Mouse (Mus musculus): ENCODE measurements around the gene Nfat5. TPM values are rescaled to one million over a fixed set of nuclear protein-coding genes. Genes with fewer than 3 reads are reported as not detected.
A peak's percentile ranks its signal among the peaks of the same experiment; 100 is the strongest.

Gene Nfat5
- polyA plus RNA-seq, 1 experiment: 65.0 TPM

DNA sequence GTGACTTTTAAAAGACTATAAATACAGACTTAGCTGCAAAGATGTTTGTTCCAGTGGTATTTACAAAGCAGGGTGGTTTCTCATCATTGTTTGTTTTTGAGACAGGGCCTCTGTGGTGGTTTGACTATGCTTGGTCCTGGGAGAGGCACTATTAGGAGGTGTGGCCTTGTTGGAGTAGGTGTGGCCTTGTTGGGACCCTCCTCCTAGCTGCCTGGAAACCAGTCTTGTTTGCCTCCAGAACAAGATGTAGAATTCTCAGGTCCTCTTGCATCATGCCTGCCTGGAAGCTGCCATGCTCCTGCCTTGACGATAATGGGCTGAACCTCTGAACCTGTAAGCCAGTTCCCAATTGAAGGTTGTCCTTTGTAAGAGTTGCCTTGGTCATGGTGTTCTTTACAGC is 14.7 kb upstream of the Nfat5 start:
- H3K27me3 ChIP-seq (ENCODE audit: control insufficient read depth, insufficient read depth, low read length, poor library complexity, severe bottlenecking): no peaks in the 10 kb centered on the region
- H3K4me1 ChIP-seq (ENCODE audit: control insufficient read depth, insufficient read depth, low read length): no peaks in the 10 kb centered on the region
- H3K27ac ChIP-seq (ENCODE audit: insufficient read depth, low read length): no peak overlapping the region
- no peaks in the 10 kb centered on the region for H3K36me3 ChIP-seq (ENCODE audit: control insufficient read depth, insufficient read depth, low read length, poor library complexity, severe bottlenecking)
- TF ChIP-seq POLR2A (IDR thresholded peaks at IDR 0.05; ENCODE audit: insufficient read depth, low read length) (no peak), CTCF (IDR thresholded peaks at IDR 0.05; ENCODE audit: low read depth, low read length) (no peak), EP300 (IDR thresholded peaks at IDR 0.05; ENCODE audit: insufficient read depth, low read depth, low read length) (no peak)
- no peaks in the 10 kb centered on the region for H3K9me3 ChIP-seq (replicated peaks; ENCODE audit: control insufficient read depth, insufficient read depth, low read length, poor library complexity, severe bottlenecking)
- no peak overlapping the region for H3K4me3 ChIP-seq (ENCODE audit: low read depth, low read length)
- H3K9ac ChIP-seq (ENCODE audit: low read depth, poor library complexity, severe bottlenecking): no peak overlapping the region

DNA sequence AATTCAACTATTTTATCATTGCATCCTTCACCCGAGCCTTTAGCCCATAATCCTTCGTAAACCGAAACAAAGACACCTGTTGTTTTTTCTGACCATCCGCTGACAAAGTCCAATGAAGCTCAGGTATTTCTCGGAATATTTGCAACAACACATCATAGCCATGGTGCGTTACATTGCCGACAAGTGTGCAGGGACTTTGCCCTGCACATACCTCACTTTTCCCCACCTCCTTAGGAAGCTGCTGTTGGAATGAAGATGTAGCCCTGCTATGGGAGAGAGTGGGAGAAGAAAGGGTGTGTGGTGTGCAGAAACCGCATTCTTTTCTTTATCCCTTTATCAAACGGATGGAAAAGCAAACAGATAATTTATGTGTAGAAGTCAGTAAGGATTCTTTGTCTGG is 6.6 kb upstream of the Nfat5 start:
- Histone ChIP-seq H3K9me3 (replicated peaks; ENCODE audit: control insufficient read depth, insufficient read depth, low read length, poor library complexity, severe bottlenecking) (no peaks in the 10 kb centered on the region), H3K27me3 (ENCODE audit: control insufficient read depth, insufficient read depth, low read length, poor library complexity, severe bottlenecking) (no peaks in the 10 kb centered on the region), H3K4me1 (ENCODE audit: control insufficient read depth, insufficient read depth, low read length) (peaks cover 5% of the 10 kb centered on the region), H3K36me3 (ENCODE audit: control insufficient read depth, insufficient read depth, low read length, poor library complexity, severe bottlenecking) (no peaks in the 10 kb centered on the region), H3K4me3 (ENCODE audit: low read depth, low read length) (no peak overlapping the region), H3K9ac (ENCODE audit: low read depth, poor library complexity, severe bottlenecking) (no peak overlapping the region), H3K27ac (ENCODE audit: insufficient read depth, low read length) (no peak overlapping the region)
- TF ChIP-seq CTCF (IDR thresholded peaks at IDR 0.05; ENCODE audit: low read depth, low read length): no peak
- no peak for TF ChIP-seq EP300 (IDR thresholded peaks at IDR 0.05; ENCODE audit: insufficient read depth, low read depth, low read length)
- TF ChIP-seq POLR2A (IDR thresholded peaks at IDR 0.05; ENCODE audit: insufficient read depth, low read length): no peak

DNA sequence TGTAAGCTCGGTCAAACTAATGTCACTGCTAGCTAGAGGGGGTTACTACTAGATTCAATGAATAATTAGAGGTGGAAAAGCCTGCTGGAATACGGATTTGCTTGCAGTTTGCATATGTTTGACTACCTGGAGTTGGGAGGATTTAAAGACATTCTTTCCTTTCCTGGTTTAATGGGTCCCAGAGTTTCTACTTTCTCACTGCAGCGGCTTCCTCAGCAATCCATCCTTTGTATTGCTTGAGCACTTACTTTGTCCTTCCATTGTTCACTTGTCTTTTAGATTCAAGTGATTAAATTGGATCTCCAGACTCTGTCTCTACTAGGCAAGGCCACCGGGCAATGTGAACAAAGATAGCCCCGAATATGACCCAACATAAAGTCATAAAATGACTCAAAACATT is 5.7 kb upstream of the Nfat5 start:
- TF ChIP-seq CTCF (IDR thresholded peaks at IDR 0.05; ENCODE audit: low read depth, low read length): no peak
- TF ChIP-seq POLR2A (IDR thresholded peaks at IDR 0.05; ENCODE audit: insufficient read depth, low read length): no peak
- TF ChIP-seq EP300 (IDR thresholded peaks at IDR 0.05; ENCODE audit: insufficient read depth, low read depth, low read length): no peak
- H3K9ac ChIP-seq (ENCODE audit: low read depth, poor library complexity, severe bottlenecking): no peak overlapping the region
- peaks cover 5% of the 10 kb centered on the region for H3K4me1 ChIP-seq (ENCODE audit: control insufficient read depth, insufficient read depth, low read length)
- H3K27ac ChIP-seq (ENCODE audit: insufficient read depth, low read length): peak overlapping the region; percentile 16
- no peaks in the 10 kb centered on the region for H3K9me3 ChIP-seq (replicated peaks; ENCODE audit: control insufficient read depth, insufficient read depth, low read length, poor library complexity, severe bottlenecking)
- H3K27me3 ChIP-seq (ENCODE audit: control insufficient read depth, insufficient read depth, low read length, poor library complexity, severe bottlenecking): no peaks in the 10 kb centered on the region
- no peak overlapping the region for H3K4me3 ChIP-seq (ENCODE audit: low read depth, low read length)
- H3K36me3 ChIP-seq (ENCODE audit: control insufficient read depth, insufficient read depth, low read length, poor library complexity, severe bottlenecking): no peaks in the 10 kb centered on the region

DNA sequence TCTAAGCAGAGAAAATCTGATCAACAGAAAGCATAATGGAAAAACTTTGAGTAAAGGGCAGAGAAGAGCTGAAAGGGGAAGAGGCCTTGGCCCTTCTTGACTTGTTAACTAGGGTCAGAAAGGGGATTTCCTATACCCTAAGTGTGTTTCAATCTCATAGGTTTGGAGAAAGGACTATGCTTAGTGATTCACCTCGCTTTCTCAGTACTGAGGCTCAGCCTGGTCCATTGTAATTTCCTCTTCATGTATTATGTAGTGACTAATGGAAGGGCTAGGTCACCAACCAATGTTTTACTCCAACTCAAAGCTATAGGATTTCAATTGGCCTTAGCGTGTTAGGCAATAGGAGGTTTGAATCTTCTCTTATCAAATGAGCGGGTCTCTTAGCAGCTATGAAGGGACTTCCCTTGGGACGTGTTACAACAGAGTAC is 2.1 kb upstream of the Nfat5 start:
- Histone ChIP-seq H3K9ac (ENCODE audit: low read depth, poor library complexity, severe bottlenecking) (peak overlapping the region; percentile 100), H3K4me3 (ENCODE audit: low read depth, low read length) (no peak overlapping the region), H3K4me1 (ENCODE audit: control insufficient read depth, insufficient read depth, low read length) (peaks cover 4% of the 10 kb centered on the region), H3K36me3 (ENCODE audit: control insufficient read depth, insufficient read depth, low read length, poor library complexity, severe bottlenecking) (no peaks in the 10 kb centered on the region), H3K9me3 (replicated peaks; ENCODE audit: control insufficient read depth, insufficient read depth, low read length, poor library complexity, severe bottlenecking) (no peaks in the 10 kb centered on the region), H3K27ac (ENCODE audit: insufficient read depth, low read length) (no peak overlapping the region), H3K27me3 (ENCODE audit: control insufficient read depth, insufficient read depth, low read length, poor library complexity, severe bottlenecking) (no peaks in the 10 kb centered on the region)
- TF ChIP-seq POLR2A (IDR thresholded peaks at IDR 0.05; ENCODE audit: insufficient read depth, low read length): no peak
- TF ChIP-seq EP300 (IDR thresholded peaks at IDR 0.05; ENCODE audit: insufficient read depth, low read depth, low read length): no peak
- no peak for TF ChIP-seq CTCF (IDR thresholded peaks at IDR 0.05; ENCODE audit: low read depth, low read length)

DNA sequence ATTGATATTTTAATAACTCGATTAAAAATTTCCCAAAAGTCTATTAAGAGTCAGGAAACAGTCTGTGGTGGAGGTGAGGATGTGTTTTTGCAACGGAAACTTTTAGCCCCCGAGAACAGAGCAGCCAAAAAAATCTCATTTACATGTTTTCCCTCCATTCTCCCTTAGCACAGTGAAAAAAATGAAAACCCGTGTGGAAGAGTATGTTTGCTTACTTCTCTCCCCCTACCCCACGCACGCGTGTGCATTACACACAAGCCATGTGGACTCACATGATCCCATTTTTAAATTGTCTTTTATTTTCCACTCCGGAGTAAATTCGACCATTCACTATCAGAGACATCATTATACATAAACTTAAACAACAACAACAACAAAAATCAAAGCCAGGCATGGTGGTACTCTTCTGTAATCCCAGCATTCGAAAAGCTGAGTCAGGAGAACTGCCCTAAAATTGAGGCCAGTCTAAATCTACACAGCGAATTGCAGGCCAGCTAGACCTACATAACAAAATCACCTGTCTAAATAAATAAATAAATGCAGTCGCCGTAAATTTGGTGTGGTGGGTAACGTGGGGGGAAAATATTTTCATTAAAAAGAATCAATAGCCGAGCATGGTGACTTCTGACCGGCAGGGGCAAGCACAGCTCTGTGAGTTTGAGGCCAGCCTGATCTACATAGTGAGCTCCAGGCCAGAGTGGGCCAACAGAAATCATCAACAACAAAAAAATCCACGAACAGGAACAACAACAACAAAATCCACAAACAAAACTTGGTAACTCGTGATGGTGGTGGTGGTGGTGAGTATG is 947 bp upstream of the Nfat5 start:
- Histone ChIP-seq H3K36me3 (ENCODE audit: control insufficient read depth, insufficient read depth, low read length, poor library complexity, severe bottlenecking) (no peaks in the 10 kb centered on the region; the same call in 1 of the 2 replicates), H3K4me3 (ENCODE audit: low read depth, low read length) (peak overlapping the region; percentile 54)
- no peak for TF ChIP-seq CTCF (IDR thresholded peaks at IDR 0.05; ENCODE audit: low read depth, low read length)
- TF ChIP-seq EP300 (IDR thresholded peaks at IDR 0.05; ENCODE audit: insufficient read depth, low read depth, low read length): no peak
- no peak for TF ChIP-seq POLR2A (IDR thresholded peaks at IDR 0.05; ENCODE audit: insufficient read depth, low read length)

More for the DNA sequence above, 947 bp upstream of the Nfat5 start:
- Histone ChIP-seq H3K9ac (ENCODE audit: low read depth, poor library complexity, severe bottlenecking) (peak overlapping the region; percentile 100), H3K4me1 (ENCODE audit: control insufficient read depth, insufficient read depth, low read length) (peaks cover 1% of the 10 kb centered on the region), H3K27ac (ENCODE audit: insufficient read depth, low read length) (peak overlapping the region; percentile 97), H3K9me3 (replicated peaks; ENCODE audit: control insufficient read depth, insufficient read depth, low read length, poor library complexity, severe bottlenecking) (no peaks in the 10 kb centered on the region), H3K27me3 (ENCODE audit: control insufficient read depth, insufficient read depth, low read length, poor library complexity, severe bottlenecking) (no peaks in the 10 kb centered on the region)

Data from ES-Bruce4 (cell line).